Mouse (Mus musculus) common myeloid progenitor, adult 5-6 weeks (primary cell): ENCODE measurements around the gene Ctnnd2. TPM values are rescaled to one million over a fixed set of nuclear protein-coding genes. Genes with fewer than 3 reads are reported as not detected.

Experiments used
- ATAC-seq: replicated peaks from 2 replicates; pipeline ENCODE4 v1.8.0; 2016; ENCODE audit warnings: low read depth, mild to moderate bottlenecking, moderate TSS enrichment, inconsistent platforms; ENCODE audit not compliant: poor library complexity, severe bottlenecking
- total RNA-seq: library from RNA; stranded (forward); fragments of 200-1000, 187-1606 nt; gene quantifications from 2 replicates; pipeline ENCODE4 v1.2.3, GENCODE M21; 2017

Ctnnd2 gene
- total RNA-seq, 1 experiment from 2014 or later: 0.73 TPM

GRCm38 (mm10) chr15:30693754-30694205, 521.4 kb downstream of the Ctnnd2 start:
- ATAC-seq: no peak

GRCm38 (mm10) chr15:30694286-30694685, 521.9 kb downstream of the Ctnnd2 start:
- ATAC-seq: no peak

GRCm38 (mm10) chr15:30695859-30696258, 523.5 kb downstream of the Ctnnd2 start:
- no peak for ATAC-seq

GRCm38 (mm10) chr15:30697356-30697755, 525.0 kb downstream of the Ctnnd2 start:
- no peak for ATAC-seq

GRCm38 (mm10) chr15:30700762-30701161, 528.4 kb downstream of the Ctnnd2 start:
- ATAC-seq: no peak

GRCm38 (mm10) chr15:30701592-30701991, 529.2 kb downstream of the Ctnnd2 start:
- no peak for ATAC-seq

- no peak for ATAC-seq
Observed at GRCm38 (mm10) chr15:30709026-30709753, 536.8 kb downstream of the Ctnnd2 start.

GRCm38 (mm10) chr15:30709754-30710105, 537.3 kb downstream of the Ctnnd2 start:
- ATAC-seq: no peak

GRCm38 (mm10) chr15:30714823-30715222, 542.4 kb downstream of the Ctnnd2 start:
- no peak for ATAC-seq

GRCm38 (mm10) chr15:30718811-30719210, 546.4 kb downstream of the Ctnnd2 start:
- no peak for ATAC-seq

GRCm38 (mm10) chr15:30719226-30719625, 546.8 kb downstream of the Ctnnd2 start:
- ATAC-seq: no peak

- ATAC-seq: no peak
Observed at GRCm38 (mm10) chr15:30721098-30721497, 548.7 kb downstream of the Ctnnd2 start.

- no peak for ATAC-seq
Observed at GRCm38 (mm10) chr15:30726066-30726465, 553.7 kb downstream of the Ctnnd2 start.

- ATAC-seq: no peak
Observed at GRCm38 (mm10) chr15:30738178-30738577, 565.8 kb downstream of the Ctnnd2 start.

GRCm38 (mm10) chr15:30740728-30741127, 568.3 kb downstream of the Ctnnd2 start:
- peak; percentile 81 for ATAC-seq

- no peak for ATAC-seq
Observed at GRCm38 (mm10) chr15:30757991-30758390, 585.6 kb downstream of the Ctnnd2 start.

GRCm38 (mm10) chr15:30762211-30762610, 589.8 kb downstream of the Ctnnd2 start:
- no peak for ATAC-seq

GRCm38 (mm10) chr15:30762695-30763285, 590.4 kb downstream of the Ctnnd2 start:
- no peak for ATAC-seq

- ATAC-seq: no peak
Observed at GRCm38 (mm10) chr15:30776931-30777330, 604.5 kb downstream of the Ctnnd2 start.

GRCm38 (mm10) chr15:30777801-30778200, 605.4 kb downstream of the Ctnnd2 start:
- no peak for ATAC-seq

- no peak for ATAC-seq
Observed at GRCm38 (mm10) chr15:30779903-30780302, 607.5 kb downstream of the Ctnnd2 start.

- ATAC-seq: no peak
Observed at GRCm38 (mm10) chr15:30780977-30781376, 608.6 kb downstream of the Ctnnd2 start.
